Mouse (Mus musculus) thymus, postnatal 0 days (tissue): ENCODE data around the gene Gsta1. TPM values are rescaled to one million over a fixed set of nuclear protein-coding genes. Genes with fewer than 3 reads are reported as not detected.
"Not testable (repeated sequence)": the region's sequence is repeated elsewhere in the genome, so short reads cannot be mapped to it uniquely, and the experiment has no call there.

ENCODE experiments used
- DNase-seq: peaks from one replicate; pipeline ENCODE4 v3.0.0-alpha.2; 2015; ENCODE audit warnings: low spot score
- polyA plus RNA-seq: library from polyadenylated mRNA; unstranded; fragments of >200 nt; fragmentation: Nextera tagmentation; extraction: Ambion mirVana; gene quantifications from 2 replicates; pipeline ENCODE4 v1.2.1, GENCODE M21; 2015

Gsta1 gene
- polyA plus RNA-seq, 1 experiment from 2014 or later: 0.68 TPM

DNA sequence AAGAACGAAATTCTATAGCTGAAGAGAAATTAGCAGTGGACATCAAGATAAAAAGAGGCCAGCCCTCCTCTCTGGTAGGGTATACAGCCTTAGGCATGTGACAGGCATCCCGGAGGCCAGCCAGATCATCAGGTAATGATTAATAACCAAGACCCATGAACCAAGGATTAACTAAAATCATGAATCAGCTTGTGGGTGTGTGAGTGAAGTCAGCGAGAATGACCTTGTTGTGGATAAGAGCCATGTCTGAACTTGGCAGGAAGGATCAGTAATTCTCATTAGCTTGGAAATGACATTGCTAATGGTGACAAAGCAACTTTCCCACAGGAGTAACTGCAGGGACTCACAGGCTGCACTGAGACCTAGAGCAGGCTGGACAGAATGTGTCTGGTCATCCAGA lies 798 bp upstream of the Gsta1 start:
- DNase-seq: not testable (repeated sequence)

DNA sequence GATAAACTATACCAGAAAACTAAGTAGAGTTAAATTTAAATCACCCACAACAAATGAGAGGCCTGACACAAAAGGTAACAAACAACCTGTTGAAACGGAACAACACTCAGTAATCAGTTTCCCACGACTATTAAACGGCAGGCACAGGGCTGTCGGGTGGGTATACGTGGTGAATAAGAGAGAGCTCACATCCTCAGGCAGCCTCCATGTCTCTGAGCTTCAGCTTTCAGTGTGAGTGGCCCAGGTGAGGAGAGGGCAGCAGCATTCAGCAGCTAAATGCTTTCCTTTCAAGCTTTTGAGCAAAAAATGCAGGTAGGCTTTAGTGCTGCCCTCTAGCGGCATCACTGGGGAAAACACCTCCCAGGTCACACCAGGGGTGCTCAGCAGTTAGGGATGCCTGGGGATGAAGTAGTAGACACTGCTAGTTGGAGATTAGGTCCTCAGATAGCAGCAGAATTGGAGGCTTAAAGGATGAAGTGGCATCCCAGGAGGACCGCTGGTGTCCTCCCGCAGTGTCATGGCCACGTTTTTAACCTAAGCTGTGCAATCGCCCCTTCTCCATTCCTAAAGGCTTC lies 2.8 kb downstream of the Gsta1 start:
- DNase-seq: not testable (repeated sequence)

DNA sequence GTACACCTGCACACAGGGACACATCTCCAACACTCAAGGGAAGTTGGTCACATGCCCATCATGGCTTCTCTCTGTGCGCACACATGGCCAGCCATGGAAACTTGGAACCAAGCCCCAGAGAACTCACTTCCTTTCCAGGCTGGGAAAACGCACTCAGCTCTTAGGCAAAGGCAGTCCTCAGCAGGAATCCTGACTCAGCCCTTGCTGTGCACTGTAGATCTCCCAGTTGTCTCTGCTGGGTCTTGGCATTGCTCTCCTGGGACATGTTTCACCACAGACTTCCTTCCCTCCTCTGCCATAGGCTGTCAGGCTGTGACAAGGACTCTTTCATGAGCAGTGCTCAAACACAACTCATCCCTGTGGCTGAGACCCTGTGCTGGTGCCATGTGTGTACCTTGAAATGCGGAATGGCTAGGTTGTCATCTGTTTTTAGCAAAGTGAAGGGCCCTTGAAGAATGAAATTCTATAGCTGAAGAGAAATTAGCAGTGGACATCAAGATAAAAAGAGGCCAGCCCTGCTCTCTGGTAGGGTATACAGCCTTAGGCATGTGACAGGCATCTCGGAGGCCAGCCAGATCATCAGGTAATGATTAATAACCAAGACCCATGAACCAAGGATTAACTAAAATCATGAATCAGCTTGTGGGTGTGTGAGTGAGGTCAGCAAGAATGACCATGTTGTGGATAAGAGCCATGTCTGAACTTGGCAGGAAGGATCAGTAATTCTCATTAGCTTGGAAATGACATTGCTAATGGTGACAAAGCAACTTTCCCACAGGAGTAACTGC lies 25.4 kb downstream of the Gsta1 start:
- not testable (repeated sequence) for DNase-seq

DNA sequence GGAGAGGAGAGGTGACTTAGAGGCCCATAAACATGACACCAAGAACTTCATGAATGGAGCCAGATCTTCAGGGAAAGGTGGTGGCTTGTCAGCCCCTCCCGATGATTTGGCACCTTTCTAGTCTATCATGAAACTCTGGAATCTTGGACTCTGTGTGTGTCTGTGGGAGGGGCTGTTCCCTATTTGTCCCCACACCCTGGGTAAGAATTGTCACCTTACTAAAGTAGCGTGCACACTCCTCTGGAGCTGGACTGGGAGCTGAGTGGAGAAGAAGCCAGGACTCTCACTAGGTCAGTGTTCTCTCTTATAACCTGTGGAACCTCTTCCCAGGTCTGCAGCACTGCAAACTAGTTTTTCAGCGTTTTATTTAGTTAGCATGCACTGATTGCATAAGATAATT lies 26.5 kb downstream of the Gsta1 start, which contains the start of gene Gm3776:
Gene Gm3776 (plus strand): TSS at position 216 of the 400 bp plus-strand sequence.
- DNase-seq: not testable (repeated sequence)

DNA sequence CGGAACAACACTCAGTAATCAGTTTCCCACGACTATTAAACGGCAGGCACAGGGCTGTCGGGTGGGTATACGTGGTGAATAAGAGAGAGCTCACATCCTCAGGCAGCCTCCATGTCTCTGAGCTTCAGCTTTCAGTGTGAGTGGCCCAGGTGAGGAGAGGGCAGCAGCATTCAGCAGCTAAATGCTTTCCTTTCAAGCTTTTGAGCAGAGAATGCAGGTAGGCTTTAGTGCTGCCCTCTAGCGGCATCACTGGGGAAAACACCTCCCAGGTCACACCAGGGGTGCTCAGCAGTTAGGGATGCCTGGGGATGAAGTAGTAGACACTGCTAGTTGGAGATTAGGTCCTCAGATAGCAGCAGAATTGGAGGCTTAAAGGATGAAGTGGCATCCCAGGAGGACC lies 29.2 kb downstream of the Gsta1 start:
- not testable (repeated sequence) for DNase-seq

DNA sequence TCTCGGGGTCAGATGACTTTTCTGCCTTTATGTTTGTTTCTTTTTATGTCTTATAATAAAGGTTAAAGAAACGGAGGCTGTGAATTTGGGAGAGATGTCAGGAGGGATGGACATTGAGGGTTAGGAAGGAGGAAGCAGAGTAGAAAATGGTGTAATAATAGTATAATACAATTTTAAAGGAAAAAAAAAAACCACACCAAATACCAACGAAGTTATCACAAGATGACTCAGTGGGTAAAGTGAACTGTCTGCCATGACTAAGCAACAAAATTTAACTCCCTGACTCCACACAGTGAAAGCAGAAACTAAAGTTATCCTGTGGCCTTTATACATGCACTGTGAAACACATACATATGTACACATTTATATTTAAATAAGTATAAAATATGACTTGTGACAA lies 40.5 kb downstream of the Gsta1 start:
- not testable (repeated sequence) for DNase-seq

DNA sequence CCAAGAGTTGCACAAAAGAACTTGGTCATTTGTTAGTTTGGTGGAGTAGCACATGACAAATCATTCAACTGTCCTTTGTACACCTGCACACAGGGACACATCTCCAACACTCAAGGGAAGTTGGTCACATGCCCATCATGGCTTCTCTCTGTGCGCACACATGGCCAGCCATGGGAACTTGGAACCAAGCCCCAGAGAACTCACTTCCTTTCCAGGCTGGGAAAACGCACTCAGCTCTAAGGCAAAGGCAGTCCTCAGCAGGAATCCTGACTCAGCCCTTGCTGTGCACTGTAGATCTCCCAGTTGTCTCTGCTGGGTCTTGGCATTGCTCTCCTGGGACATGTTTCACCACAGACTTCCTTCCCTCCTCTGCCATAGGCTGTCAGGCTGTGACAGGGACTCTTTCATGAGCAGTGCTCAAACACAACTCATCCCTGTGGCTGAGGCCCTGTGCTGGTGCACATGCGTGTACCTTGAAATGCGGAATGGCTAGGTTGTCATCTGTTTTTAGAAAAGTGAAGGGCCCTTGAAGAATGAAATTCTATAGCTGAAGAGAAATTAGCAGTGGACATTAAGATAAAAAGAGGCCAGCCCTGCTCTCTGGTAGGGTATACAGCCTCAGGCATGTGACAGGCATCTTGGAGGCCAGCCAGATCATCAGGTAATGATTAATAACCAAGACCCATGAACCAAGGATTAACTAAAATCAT lies 51.7 kb downstream of the Gsta1 start:
- not testable (repeated sequence) for DNase-seq

DNA sequence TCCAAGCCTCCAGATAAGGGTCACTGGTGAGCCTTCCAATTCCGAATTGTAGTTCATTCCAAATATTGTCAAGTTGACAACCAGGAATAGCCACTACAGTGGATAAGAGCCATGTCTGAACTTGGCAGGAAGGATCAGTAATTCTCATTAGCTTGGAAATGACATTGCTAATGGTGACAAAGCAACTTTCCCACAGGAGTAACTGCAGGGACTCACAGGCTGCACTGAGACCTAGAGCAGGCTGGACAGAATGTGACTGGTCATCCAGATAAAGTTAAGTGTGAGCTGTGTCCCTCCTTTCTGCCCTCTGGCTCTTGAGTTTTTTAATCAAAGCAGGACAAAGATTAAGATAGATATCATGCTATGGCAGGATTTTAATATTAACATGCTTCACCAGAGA lies 58.6 kb downstream of the Gsta1 start:
- not testable (repeated sequence) for DNase-seq

DNA sequence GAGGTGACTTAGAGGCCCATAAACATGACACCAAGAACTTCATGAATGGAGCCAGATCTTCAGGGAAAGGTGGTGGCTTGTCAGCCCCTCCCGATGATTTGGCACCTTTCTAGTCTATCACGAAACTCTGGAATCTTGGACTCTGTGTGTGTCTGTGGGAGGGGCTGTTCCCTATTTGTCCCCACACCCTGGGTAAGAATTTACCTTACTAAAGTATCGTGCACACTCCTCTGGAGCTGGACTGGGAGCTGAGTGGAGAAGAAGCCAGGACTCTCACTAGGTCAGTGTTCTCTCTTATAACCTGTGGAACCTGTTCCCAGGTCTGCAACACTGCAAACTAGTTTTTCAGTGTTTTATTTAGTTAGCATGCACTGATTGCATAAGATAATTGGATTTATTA lies 59.3 kb downstream of the Gsta1 start, which contains the start of gene Gm10639:
Gene Gm10639 (plus strand): TSS at position 201 of the 400 bp plus-strand sequence.
- DNase-seq: not testable (repeated sequence)

Other genes with a start within 250 kb of the Gsta1 start
- 0.13 and 0.25 TPM in 2 replicates for gene Gcm1, start 178.7 kb upstream of the Gsta1 start, polyA plus RNA-seq
- gene Fbxo9, start 121.6 kb upstream of the Gsta1 start, polyA plus RNA-seq: 53.8 and 60.6 TPM in 2 replicates
- 14.7 and 14.9 TPM in 2 replicates for gene Ick, start 121.5 kb upstream of the Gsta1 start, polyA plus RNA-seq
- 49.5 and 53.9 TPM in 2 replicates for gene Gsta4, start 47.9 kb upstream of the Gsta1 start, polyA plus RNA-seq
- gene Gm3776, start 26.5 kb downstream of the Gsta1 start, polyA plus RNA-seq: 0.24 TPM in 1 of 2 replicates, not detected in the other
- not detected in 2 replicates for gene Gm10639, start 59.3 kb downstream of the Gsta1 start, polyA plus RNA-seq
- gene Omt2a, start 84.1 kb downstream of the Gsta1 start, polyA plus RNA-seq: 0.36 TPM in 1 of 2 replicates, not detected in the other
- gene Omt2b, start 96.9 kb downstream of the Gsta1 start, polyA plus RNA-seq: 0.21 and 0.68 TPM in 2 replicates
- 6.3 and 6.4 TPM in 2 replicates for gene Gsta2, start 125.1 kb downstream of the Gsta1 start, polyA plus RNA-seq
- 0.58 and 1.0 TPM in 2 replicates for gene Dppa5a, start 137.5 kb downstream of the Gsta1 start, polyA plus RNA-seq
- gene Ooep, start 148.1 kb downstream of the Gsta1 start, polyA plus RNA-seq: 1.6 and 1.8 TPM in 2 replicates
- gene Ddx43, start 165.1 kb downstream of the Gsta1 start, polyA plus RNA-seq: 0.23 TPM in 2 replicates
- 2.6 and 3.0 TPM in 2 replicates for gene Cgas, start 212.6 kb downstream of the Gsta1 start, polyA plus RNA-seq
- 22.8 and 23.4 TPM in 2 replicates for gene Mto1, start 217.6 kb downstream of the Gsta1 start, polyA plus RNA-seq
- gene Gm17324, start 218.1 kb downstream of the Gsta1 start, polyA plus RNA-seq: 0.58 and 1.1 TPM in 2 replicates